Mouse (Mus musculus) embryonic fibroblast, embryonic 13.5 days (primary cell): ENCODE measurements around the gene Ibtk.

Source experiments
- CTCF ChIP-seq: IDR thresholded peaks from 2 replicates; pipeline ENCODE4 v1.5.1; 2011; ENCODE audit warnings: mild to moderate bottlenecking, control low read depth, low read length, moderate library complexity, borderline replicate concordance; ENCODE audit not compliant: insufficient read depth
- POLR2A ChIP-seq: IDR thresholded peaks from 2 replicates; pipeline ENCODE4 v1.6.1; 2011; ENCODE audit warnings: low read depth, mild to moderate bottlenecking, control low read depth, low read length, moderate library complexity

DNA sequence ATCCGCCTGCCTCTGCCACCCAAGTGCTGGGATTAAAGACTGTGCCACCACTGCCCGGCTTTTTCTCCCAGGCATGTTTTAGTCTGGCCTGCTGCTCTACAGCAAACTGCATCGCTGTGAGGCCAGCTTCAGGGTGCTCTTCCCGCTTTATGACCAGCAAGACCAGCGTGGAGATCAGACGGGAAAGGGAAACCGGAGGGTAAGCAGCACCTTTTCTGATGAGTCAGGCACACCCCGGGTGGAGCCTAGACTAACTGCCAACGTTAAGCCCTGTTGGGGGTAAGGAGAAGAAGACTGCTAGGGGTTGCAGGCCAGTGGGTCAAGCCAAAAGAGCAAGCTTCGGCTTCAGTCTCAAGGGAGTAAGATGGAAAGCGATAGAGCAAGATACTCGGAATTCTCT is 23.1 kb upstream of the Ibtk start:
- TF ChIP-seq CTCF (no peak), POLR2A (no peak)
